Mouse (Mus musculus): Measurements from ENCODE around the gene Emp3. TPM values are rescaled to one million over a fixed set of nuclear protein-coding genes. Genes with fewer than 3 reads are reported as not detected.
"Not testable (repeated sequence)": the region's sequence is repeated elsewhere in the genome, so short reads cannot be mapped to it uniquely, and the experiment has no call there.

The Emp3 gene
- polyA plus RNA-seq, 1 experiment from 2014 or later = 55.0 TPM

DNA sequence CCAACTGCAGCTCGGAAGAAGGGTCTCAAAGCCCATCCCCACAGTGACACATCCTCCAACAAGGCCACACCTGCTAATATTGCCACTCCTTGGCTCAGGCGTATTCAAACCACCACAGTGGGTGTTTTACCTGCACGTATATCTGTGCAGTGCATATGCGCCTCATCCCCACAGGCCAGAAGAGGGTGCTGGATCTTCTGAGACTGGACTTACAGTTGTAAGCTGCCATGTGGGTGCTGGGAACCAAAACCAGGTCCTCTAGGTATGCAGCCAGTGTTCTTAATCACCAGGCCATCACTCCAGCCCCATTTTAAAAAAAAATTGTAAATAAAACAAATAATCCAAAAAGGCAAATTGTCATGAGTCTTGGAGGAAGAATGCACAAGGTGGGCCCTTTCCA is 40.7 kb downstream of the Emp3 start:
- Histone ChIP-seq H3K4me3 (no peak overlapping the region), H3K9ac (no peak overlapping the region), H3K9me3 (replicated peaks) (0 out of 2 replicates have a peak, but pooled peaks cover 2% of the 10 kb centered on the region), H3K36me3 (peaks cover 90% of the 10 kb centered on the region), H3K4me2 (replicated peaks) (no peak overlapping the region), H3K27ac (no peak overlapping the region), H3K27me3 (no peaks in the 10 kb centered on the region), H3K4me1 (no peaks in the 10 kb centered on the region)
- ATAC-seq (ENCODE audit: low FRiP score) = no peak
- 95% methylated on average over 4 of the region's 4 CpGs for WGBS

DNA sequence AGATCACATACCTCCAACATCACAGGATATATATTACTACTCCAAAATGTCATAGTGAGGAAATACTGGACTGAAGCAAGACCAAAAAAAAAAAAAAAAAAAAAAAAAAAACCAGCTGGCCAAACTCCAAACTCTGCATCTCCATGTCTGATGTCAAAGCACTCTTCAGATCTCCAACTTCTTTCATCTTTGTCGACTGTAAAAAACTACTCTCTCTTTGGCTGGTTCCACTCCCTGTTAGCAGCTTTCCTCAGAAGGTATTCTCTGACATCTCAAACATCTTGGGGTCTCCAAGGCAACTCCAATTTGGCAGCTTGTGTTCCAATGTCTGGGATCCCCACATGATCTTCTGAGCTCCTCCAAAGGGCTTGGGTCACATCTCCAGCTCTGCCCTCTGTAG is 42.9 kb downstream of the Emp3 start, which contains the start of gene Grin2d:
Grin2d (minus strand) TSS at position 101 of the 400 bp plus-strand sequence.
- H3K27me3 ChIP-seq; H3K27ac ChIP-seq; H3K4me3 ChIP-seq; H3K4me2 ChIP-seq (replicated peaks); ATAC-seq (ENCODE audit: low FRiP score); H3K9me3 ChIP-seq (replicated peaks); H3K9ac ChIP-seq: not testable (repeated sequence)
- WGBS = 96% methylated on average over 1 of the region's 1 CpGs
- peaks cover 79% of the 10 kb centered on the region for H3K36me3 ChIP-seq
- H3K4me1 ChIP-seq = peaks cover 18% of the 10 kb centered on the region

DNA sequence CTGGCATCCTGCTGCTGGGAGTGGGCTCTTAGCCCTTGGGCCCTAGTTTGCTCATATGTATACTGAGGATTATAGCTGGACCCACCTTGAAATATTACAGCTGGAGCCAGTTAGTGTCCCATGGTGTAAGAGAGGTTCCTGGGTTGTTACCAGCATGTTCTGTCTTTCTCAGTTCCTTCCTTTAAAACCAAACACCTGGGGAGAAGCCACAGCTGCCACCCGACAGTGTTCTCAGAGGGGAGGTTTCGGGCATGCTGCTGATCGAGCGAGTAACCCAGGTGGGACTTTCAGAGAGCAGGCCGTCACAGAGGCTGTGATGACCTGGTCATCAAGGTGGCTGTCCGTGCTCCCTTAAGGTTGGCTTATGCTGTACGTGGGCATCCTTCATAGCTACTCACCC is 44.3 kb downstream of the Emp3 start:
- 90% methylated on average over 7 of the region's 7 CpGs for WGBS
- no peak overlapping the region for H3K4me2 ChIP-seq (replicated peaks)
- no peak overlapping the region for H3K27ac ChIP-seq
- 0 out of 2 replicates have a peak, but pooled peaks cover 2% of the 10 kb centered on the region for H3K9me3 ChIP-seq (replicated peaks)
- H3K4me1 ChIP-seq = peaks cover 18% of the 10 kb centered on the region
- H3K4me3 ChIP-seq = no peak overlapping the region
- H3K36me3 ChIP-seq = peaks cover 65% of the 10 kb centered on the region
- no peak overlapping the region for H3K9ac ChIP-seq
- no peak for ATAC-seq (ENCODE audit: low FRiP score)
- no peaks in the 10 kb centered on the region for H3K27me3 ChIP-seq

DNA sequence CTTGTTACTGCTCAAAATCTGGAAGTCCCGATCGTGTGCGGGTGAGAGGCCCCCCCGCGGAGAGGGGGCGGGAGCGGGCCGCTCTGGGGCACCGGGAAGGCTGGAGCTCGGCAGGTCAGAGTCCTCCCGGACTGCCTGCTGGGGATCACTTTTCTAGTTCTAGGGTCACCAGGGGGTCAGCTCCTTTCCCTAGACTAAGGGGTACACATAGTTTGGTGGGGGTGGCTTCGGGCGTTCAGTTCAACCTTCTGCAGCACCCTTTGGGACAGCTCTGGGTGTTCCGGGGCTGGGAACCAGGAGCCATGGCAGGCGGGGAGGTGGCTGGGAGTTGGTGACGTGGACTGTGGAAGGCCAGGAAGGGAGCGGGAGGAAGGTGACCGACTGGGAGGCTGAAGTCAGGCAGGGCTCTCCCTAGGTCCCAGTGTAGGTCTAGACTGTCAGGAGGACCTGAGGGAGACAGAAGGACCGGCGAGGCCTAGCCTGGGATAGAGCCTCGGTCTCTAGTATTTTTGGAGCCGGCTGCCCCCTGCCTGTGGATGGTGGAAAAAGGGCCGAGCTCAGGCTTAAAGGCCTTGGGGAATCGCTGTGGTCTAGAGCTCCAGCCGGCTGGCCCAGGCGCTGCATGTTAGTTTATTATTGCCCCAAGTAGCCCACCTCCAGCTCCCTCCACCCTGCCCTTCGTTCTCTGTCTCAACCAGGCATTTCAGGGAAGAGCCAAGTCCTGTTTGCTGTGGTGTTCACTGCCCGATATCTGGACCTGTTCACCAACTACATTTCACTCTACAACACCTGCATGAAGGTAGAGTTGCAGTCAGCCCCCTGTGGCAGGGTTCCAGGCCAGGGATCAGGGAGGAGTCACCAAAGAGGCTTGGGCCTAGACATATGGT is 47.9 kb downstream of the Emp3 start:
- 3% methylated on average over 27 of the region's 28 CpGs for WGBS
- ATAC-seq (ENCODE audit: low FRiP score) = peak; percentile 43
- H3K4me1 ChIP-seq = peaks cover 47% of the 10 kb centered on the region

DNA sequence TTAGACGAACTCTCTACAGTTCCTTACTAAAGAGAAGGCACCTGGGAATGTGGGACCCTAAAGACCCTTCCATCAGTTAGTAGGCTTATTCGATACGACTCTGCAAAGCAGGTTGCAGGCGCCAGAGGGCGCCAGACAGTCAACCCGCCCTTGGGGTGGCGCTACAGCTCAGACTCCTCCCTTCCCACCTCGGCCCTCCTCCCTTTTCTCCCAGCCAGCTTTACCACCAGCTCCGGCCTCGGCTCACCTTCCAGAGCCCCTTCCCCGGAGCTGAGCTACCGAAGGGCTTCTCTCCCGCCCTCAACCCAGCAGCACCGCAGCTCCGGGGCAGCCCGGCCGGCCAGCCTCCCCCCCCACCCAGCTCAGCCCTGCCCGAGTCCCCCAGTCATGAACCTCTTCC is 48.6 kb downstream of the Emp3 start, which contains the start of gene Kdelr1:
Kdelr1 (plus strand) TSS at position 149 of the 400 bp plus-strand sequence.
- Histone ChIP-seq H3K27me3 (peaks cover 42% of the 10 kb centered on the region), H3K9ac (peak within 1 kb of the TSS; percentile 96), H3K4me1 (peaks cover 54% of the 10 kb centered on the region), H3K9me3 (replicated peaks) (no peaks in the 10 kb centered on the region), H3K27ac (peak within 1 kb of the TSS; percentile 86), H3K36me3 (peaks cover 25% of the 10 kb centered on the region), H3K4me3 (peak within 1 kb of the TSS; percentile 76), H3K4me2 (replicated peaks) (peak within 1 kb of the TSS; percentile 80)
- ATAC-seq (ENCODE audit: low FRiP score) = peak; percentile 65
- under 1% methylated on average over 18 of the region's 18 CpGs for WGBS

More for the DNA sequence above, 47.9 kb downstream of the Emp3 start:
- peak overlapping the region; percentile 96 for H3K9ac ChIP-seq
- peak overlapping the region; percentile 80 for H3K4me2 ChIP-seq (replicated peaks)
- peak overlapping the region; percentile 76 for H3K4me3 ChIP-seq
- peaks cover 29% of the 10 kb centered on the region for H3K36me3 ChIP-seq
- H3K27ac ChIP-seq = peak overlapping the region; percentile 86
- H3K9me3 ChIP-seq (replicated peaks) = no peaks in the 10 kb centered on the region
- H3K27me3 ChIP-seq = peaks cover 35% of the 10 kb centered on the region

DNA sequence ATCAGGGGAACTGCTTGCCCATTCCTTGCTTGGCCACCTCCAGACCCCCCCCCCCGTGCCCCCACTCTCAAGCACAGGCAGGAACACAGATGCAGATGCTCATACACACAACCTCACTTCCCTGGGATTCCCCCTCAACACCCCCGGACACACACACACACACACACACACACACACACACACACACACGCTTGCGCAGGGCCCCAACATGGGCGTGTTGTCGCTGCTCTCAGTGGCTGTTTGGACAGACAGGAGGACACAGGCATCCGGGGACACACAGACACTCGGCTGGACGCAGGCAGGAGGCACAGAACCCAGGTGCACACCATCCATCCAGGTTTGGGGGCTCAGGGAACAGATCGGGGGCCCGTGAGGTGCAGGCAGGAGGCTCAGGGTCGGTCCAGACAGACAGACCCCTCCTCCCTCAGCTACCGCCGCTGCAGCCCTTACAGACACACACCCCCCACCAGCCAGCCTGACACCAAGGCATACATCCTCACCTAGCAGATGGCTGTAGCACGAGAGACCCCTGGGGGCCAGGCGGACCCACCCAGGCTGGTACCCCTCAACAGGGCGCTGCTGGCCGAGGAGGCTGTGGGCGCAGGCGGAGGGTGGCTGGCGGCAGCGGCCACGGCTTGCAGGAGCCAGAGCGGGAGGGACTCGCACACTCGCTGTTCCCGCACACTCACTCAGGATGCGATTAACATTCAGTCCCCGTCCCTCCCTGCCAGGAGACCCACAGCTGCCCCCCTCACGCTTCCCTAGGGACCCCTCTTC is 50.7 kb downstream of the Emp3 start:
- Histone ChIP-seq H3K9me3 (replicated peaks) (no peaks in the 10 kb centered on the region), H3K36me3 (peaks cover 11% of the 10 kb centered on the region; the same call in 1 of the 2 replicates), H3K4me2 (replicated peaks) (peak overlapping the region; percentile 82), H3K4me3 (peak overlapping the region; percentile 39), H3K27ac (peak overlapping the region; percentile 55; the same call in 1 of the 2 replicates), H3K27me3 (peaks cover 56% of the 10 kb centered on the region), H3K4me1 (peaks cover 68% of the 10 kb centered on the region), H3K9ac (peak overlapping the region; percentile 67)
- ATAC-seq (ENCODE audit: low FRiP score) = 0 out of 2 replicates have a peak, but pooled peaks have one; percentile 4
- 3% methylated on average over 30 of the region's 30 CpGs for WGBS

DNA sequence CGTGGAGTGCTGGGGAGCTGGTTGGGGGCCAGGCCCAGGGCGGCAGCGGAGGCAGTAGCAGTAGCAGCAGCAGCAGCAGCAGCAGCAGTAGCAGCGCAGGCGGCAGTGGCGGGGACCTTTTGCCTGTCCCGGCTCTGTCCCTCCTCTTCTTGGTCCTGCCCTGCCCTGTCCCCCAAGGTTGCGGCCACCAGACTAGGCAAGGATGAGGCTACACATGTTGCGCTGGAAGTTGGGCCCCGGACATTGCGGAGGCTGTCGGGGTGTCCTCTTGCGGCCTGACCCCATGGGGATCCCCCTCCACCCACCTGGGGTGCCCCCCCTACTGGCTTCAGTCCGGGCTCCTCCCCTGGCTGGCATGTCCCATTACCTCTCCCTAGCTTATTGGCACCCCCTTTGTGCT is 51.4 kb downstream of the Emp3 start:
- Histone ChIP-seq H3K4me3 (peak overlapping the region; percentile 39), H3K9ac (peak overlapping the region; percentile 67), H3K4me2 (replicated peaks) (peak overlapping the region; percentile 82), H3K4me1 (peaks cover 64% of the 10 kb centered on the region), H3K27ac (0 out of 2 replicates have a peak overlapping the region, but pooled peaks have one; percentile 12), H3K27me3 (peaks cover 56% of the 10 kb centered on the region), H3K9me3 (replicated peaks) (no peaks in the 10 kb centered on the region), H3K36me3 (peaks cover 7% of the 10 kb centered on the region; the same call in 1 of the 2 replicates)
- ATAC-seq (ENCODE audit: low FRiP score) = no peak
- 4% methylated on average over 14 of the region's 14 CpGs for WGBS

DNA sequence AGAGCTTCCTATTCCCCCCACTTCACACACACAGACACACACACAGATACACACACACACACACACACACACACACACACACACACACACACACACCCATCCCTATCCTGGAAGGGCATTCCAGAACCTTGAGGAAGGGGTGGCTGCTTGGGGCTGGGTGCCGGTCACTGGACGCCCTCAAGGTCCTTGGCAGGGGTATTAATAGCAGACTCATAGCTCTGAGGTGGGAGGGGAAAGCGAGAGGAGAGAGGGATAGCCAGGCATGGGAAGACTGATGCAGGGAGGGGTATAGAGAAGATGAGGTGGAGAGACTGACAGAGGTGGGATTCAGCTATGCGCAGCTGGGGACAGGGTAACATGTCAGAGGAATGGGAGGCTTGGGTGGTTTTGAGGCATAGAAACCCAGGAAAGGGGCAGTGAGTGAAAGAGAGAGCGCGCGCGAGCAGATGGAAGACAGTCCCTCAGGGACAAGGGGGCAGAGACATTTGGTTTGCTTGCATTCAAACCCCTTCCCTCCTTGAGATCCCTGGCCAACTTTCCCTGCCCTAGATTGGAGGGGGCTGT is 52.0 kb downstream of the Emp3 start:
- peaks cover 58% of the 10 kb centered on the region for H3K4me1 ChIP-seq
- H3K27ac ChIP-seq = 0 out of 2 replicates have a peak overlapping the region, but pooled peaks have one; percentile 12
- ATAC-seq (ENCODE audit: low FRiP score) = no peak
- 0 out of 2 replicates have a peak, but pooled peaks cover 2% of the 10 kb centered on the region for H3K36me3 ChIP-seq
- no peaks in the 10 kb centered on the region for H3K9me3 ChIP-seq (replicated peaks)
- H3K27me3 ChIP-seq = peaks cover 56% of the 10 kb centered on the region
- peak overlapping the region; percentile 82 for H3K4me2 ChIP-seq (replicated peaks)
- peak overlapping the region; percentile 67 for H3K9ac ChIP-seq
- 18% methylated on average over 8 of the region's 8 CpGs for WGBS
- H3K4me3 ChIP-seq = peak overlapping the region; percentile 39

Other genes with a start within 250 kb of the Emp3 start
- 0.68 and 1.2 TPM in 2 replicates for gene Ntn5, start 237.4 kb downstream of the Emp3 start, polyA plus RNA-seq (2016; fragmentation: Nextera tagmentation; extraction: Ambion mirVana)
- gene Sec1, start 227.0 kb downstream of the Emp3 start, polyA plus RNA-seq (2016; fragmentation: Nextera tagmentation; extraction: Ambion mirVana) = 1.1 and 2.2 TPM in 2 replicates
- gene Car11, start 221.6 kb downstream of the Emp3 start, polyA plus RNA-seq (2016; fragmentation: Nextera tagmentation; extraction: Ambion mirVana) = 21.2 and 25.5 TPM in 2 replicates
- gene Dbp, start 216.3 kb downstream of the Emp3 start, polyA plus RNA-seq (2016; fragmentation: Nextera tagmentation; extraction: Ambion mirVana) = 4.2 and 5.3 TPM in 2 replicates
- 607 and 682 TPM in 2 replicates for gene Rpl18, start 205.9 kb downstream of the Emp3 start, polyA plus RNA-seq (2016; fragmentation: Nextera tagmentation; extraction: Ambion mirVana)
- gene Sphk2, start 203.4 kb downstream of the Emp3 start, polyA plus RNA-seq (2016; fragmentation: Nextera tagmentation; extraction: Ambion mirVana) = 28.7 and 30.3 TPM in 2 replicates
- 0.89 and 1.0 TPM in 2 replicates for gene Fam83e, start 200.2 kb downstream of the Emp3 start, polyA plus RNA-seq (2016; fragmentation: Nextera tagmentation; extraction: Ambion mirVana)
- not detected in 2 replicates for gene Spaca4, start 195.6 kb downstream of the Emp3 start, polyA plus RNA-seq (2016; fragmentation: Nextera tagmentation; extraction: Ambion mirVana)
- 8.4 and 11.9 TPM in 2 replicates for gene Lmtk3, start 137.7 kb downstream of the Emp3 start, polyA plus RNA-seq (2016; fragmentation: Nextera tagmentation; extraction: Ambion mirVana)
- 2.4 and 3.0 TPM in 2 replicates for gene Sult2b1, start 136.7 kb downstream of the Emp3 start, polyA plus RNA-seq (2016; fragmentation: Nextera tagmentation; extraction: Ambion mirVana)
- gene Cyth2, start 106.8 kb downstream of the Emp3 start, polyA plus RNA-seq (2016; fragmentation: Nextera tagmentation; extraction: Ambion mirVana) = 280 and 284 TPM in 2 replicates
- gene Kcnj14, start 96.6 kb downstream of the Emp3 start, polyA plus RNA-seq (2016; fragmentation: Nextera tagmentation; extraction: Ambion mirVana) = 0.80 and 0.96 TPM in 2 replicates
- gene Grwd1, start 90.5 kb downstream of the Emp3 start, polyA plus RNA-seq (2016; fragmentation: Nextera tagmentation; extraction: Ambion mirVana) = 43.2 and 45.8 TPM in 2 replicates
- gene Kdelr1, start 48.6 kb downstream of the Emp3 start, polyA plus RNA-seq (2016; fragmentation: Nextera tagmentation; extraction: Ambion mirVana) = 43.5 and 45.6 TPM in 2 replicates
- 1.6 TPM in 2 replicates for gene Grin2d, start 43.0 kb downstream of the Emp3 start, polyA plus RNA-seq (2016; fragmentation: Nextera tagmentation; extraction: Ambion mirVana)
- gene Syngr4, start 24.7 kb downstream of the Emp3 start, polyA plus RNA-seq (2016; fragmentation: Nextera tagmentation; extraction: Ambion mirVana) = 0.52 TPM in 1 of 2 replicates, not detected in the other
- 3.4 and 5.2 TPM in 2 replicates for gene Tmem143, start 24.5 kb downstream of the Emp3 start, polyA plus RNA-seq (2016; fragmentation: Nextera tagmentation; extraction: Ambion mirVana)
- 5.5 and 6.8 TPM in 2 replicates for gene Ccdc114, start 2.7 kb upstream of the Emp3 start, polyA plus RNA-seq (2016; fragmentation: Nextera tagmentation; extraction: Ambion mirVana)
- 0.19 and 0.38 TPM in 2 replicates for gene Abcc6, start 108.9 kb upstream of the Emp3 start, polyA plus RNA-seq (2016; fragmentation: Nextera tagmentation; extraction: Ambion mirVana)
- 35.3 and 35.8 TPM in 2 replicates for gene Nomo1, start 112.3 kb upstream of the Emp3 start, polyA plus RNA-seq (2016; fragmentation: Nextera tagmentation; extraction: Ambion mirVana)
- gene Kcnj11, start 179.4 kb upstream of the Emp3 start, polyA plus RNA-seq (2016; fragmentation: Nextera tagmentation; extraction: Ambion mirVana) = 0.51 and 0.61 TPM in 2 replicates